Comparison of ENCODE assay signal across 8 mouse cellular contexts in the genomic region with DNA sequence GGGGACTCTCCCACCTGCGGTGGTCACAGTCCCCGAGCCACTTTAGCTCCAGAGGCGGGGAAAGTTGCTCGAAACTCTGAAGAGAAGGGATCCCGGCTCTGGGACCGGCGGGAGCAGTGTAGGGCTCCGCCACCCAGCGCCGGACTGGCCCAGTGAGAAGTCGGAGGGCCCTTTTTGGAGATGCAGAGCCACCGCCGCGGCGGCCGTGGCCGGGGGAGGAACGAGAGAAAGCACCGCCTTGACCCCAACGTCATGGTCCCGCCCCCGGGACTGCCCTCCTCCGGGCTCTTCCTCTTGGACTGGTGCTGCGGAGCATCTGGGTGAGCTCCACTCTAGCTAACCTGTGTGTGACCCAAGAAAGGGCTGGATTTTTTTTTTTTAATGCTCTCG. TPM values are rescaled to one million over a fixed set of nuclear protein-coding genes. Genes with fewer than 3 reads are reported as not detected.
DNase-seq lines count a peak whose midpoint lies in the region; ATAC-seq and TF ChIP-seq lines count a peak whose summit lies in the region.

TSS of gene Egln3 (minus strand) at position 205 of the 390 bp plus-strand sequence.

- TF ChIP-seq POLR2A in bone marrow, adult 2 months (IDR thresholded peaks at IDR 0.05; ENCODE audit: borderline replicate concordance, control insufficient read depth, low read depth, low read length): peak; percentile 74; the same call in 1 of the 2 replicates
- peak; percentile 75 for TF ChIP-seq POLR2A in myocyte (IDR thresholded peaks at IDR 0.05; ENCODE audit: insufficient read length, low read depth)

- ATAC-seq in heart, embryonic 14.5 days (ENCODE audit: insufficient number of reproducible peaks, insufficient read depth, low FRiP score, low read depth): peak; percentile 85
- peak; percentile 79 for ATAC-seq in liver, embryonic 12.5 days

- peaks cover 49% of the 10 kb centered on the region for H3K79me2 ChIP-seq in myocyte (ENCODE audit: control insufficient read depth, insufficient read depth)

- peaks cover 43% of the 10 kb centered on the region for H3K27me3 ChIP-seq in forebrain, embryonic 10.5 days (ENCODE audit: poor library complexity, severe bottlenecking)
- H3K27me3 ChIP-seq in heart, embryonic 14.5 days (ENCODE audit: control insufficient read depth, insufficient read depth, low read length): 0 out of 2 replicates have a peak, but pooled peaks cover 4% of the 10 kb centered on the region
- H3K27me3 ChIP-seq in liver, embryonic 12.5 days (replicated peaks): peaks cover 33% of the 10 kb centered on the region
- H3K27me3 ChIP-seq in myocyte (ENCODE audit: control insufficient read depth, insufficient read depth, insufficient read length): no peaks in the 10 kb centered on the region

- peak within 1 kb of the TSS; percentile 66 for H3K4me3 ChIP-seq in bone marrow, adult 2 months (replicated peaks; ENCODE audit: control insufficient read depth, low read depth, low read length)
- peak within 1 kb of the TSS; percentile 77 for H3K4me3 ChIP-seq in forebrain, embryonic 10.5 days
- peak within 1 kb of the TSS; percentile 68 to 73 for H3K4me3 ChIP-seq in heart, embryonic 14.5 days (ENCODE audit: control insufficient read depth in 1 of 2, insufficient read depth in 1 of 2, low read depth in 1 of 2, low read length in 2 of 2)
- peak within 1 kb of the TSS; percentile 62 for H3K4me3 ChIP-seq in liver, embryonic 12.5 days
- peak within 1 kb of the TSS; percentile 99 for H3K4me3 ChIP-seq in myocyte

- H3K4me2 ChIP-seq in heart, embryonic 14.5 days (ENCODE audit: low read length): peak within 1 kb of the TSS; percentile 92
- peak within 1 kb of the TSS; percentile 88 for H3K4me2 ChIP-seq in liver, embryonic 12.5 days
- H3K4me2 ChIP-seq in myocyte (ENCODE audit: low read depth): peak within 1 kb of the TSS; percentile 71

- no peaks in the 10 kb centered on the region; the same call in 1 of the 2 replicates for H3K4me1 ChIP-seq in bone marrow, adult 2 months (ENCODE audit: control insufficient read depth, insufficient read depth, low read length)
- H3K4me1 ChIP-seq in forebrain, embryonic 10.5 days: peaks cover 46% of the 10 kb centered on the region
- H3K4me1 ChIP-seq in heart, embryonic 14.5 days (ENCODE audit: control insufficient read depth in 2 of 2, insufficient read depth in 2 of 2, low read length in 2 of 2): peaks cover 6 to 20% of the 10 kb centered on the region in 2 experiments; a peak in 3 of 4 replicates
- H3K4me1 ChIP-seq in liver, embryonic 12.5 days: peaks cover 26% of the 10 kb centered on the region

- H3K36me3 ChIP-seq in forebrain, embryonic 10.5 days (replicated peaks): no peaks in the 10 kb centered on the region
- no peaks in the 10 kb centered on the region for H3K36me3 ChIP-seq in heart, embryonic 14.5 days (ENCODE audit: control insufficient read depth, insufficient read depth, low read length)
- no peaks in the 10 kb centered on the region for H3K36me3 ChIP-seq in liver, embryonic 12.5 days
- no peaks in the 10 kb centered on the region for H3K36me3 ChIP-seq in myocyte (ENCODE audit: control insufficient read depth, insufficient read depth)

- DNase-seq in 416B (ENCODE audit: low read depth): peak; percentile 93
- peak; percentile 82 for DNase-seq in forebrain, embryonic 10.5 days (ENCODE audit: extremely low spot score, low spot score)
- DNase-seq in kidney, postnatal 10 days: peak; percentile 95
- DNase-seq in spleen, postnatal 4 days (ENCODE audit: low spot score in 2 of 2): peak; percentile 77 to 89

- peak within 1 kb of the TSS; percentile 84 for H3K9ac ChIP-seq in heart, embryonic 14.5 days (ENCODE audit: low read length)
- peak within 1 kb of the TSS; percentile 60 for H3K9ac ChIP-seq in liver, embryonic 12.5 days

- 0 out of 2 replicates have a peak, but pooled peaks cover 2% of the 10 kb centered on the region for H3K9me3 ChIP-seq in forebrain, embryonic 10.5 days
- no peaks in the 10 kb centered on the region for H3K9me3 ChIP-seq in heart, embryonic 14.5 days (ENCODE audit: control insufficient read depth, low read length)
- H3K9me3 ChIP-seq in liver, embryonic 12.5 days (replicated peaks): no peaks in the 10 kb centered on the region

- no peak for TF ChIP-seq CTCF in bone marrow, adult 2 months (IDR thresholded peaks at IDR 0.05; ENCODE audit: control insufficient read depth, insufficient read depth, low read length)

- peak within 1 kb of the TSS; percentile 57 for H3ac ChIP-seq in myocyte (ENCODE audit: control insufficient read depth, insufficient read length)

- under 1% methylated on average over 25 of the region's 25 CpGs for WGBS in bone marrow, adult 2 months
- under 1% methylated on average over 25 of the region's 25 CpGs for WGBS in forebrain, embryonic 10.5 days
- under 1% methylated on average over 25 of the region's 25 CpGs for WGBS in heart, embryonic 14.5 days
- under 1% methylated on average over 25 of the region's 25 CpGs for WGBS in liver, embryonic 12.5 days (ENCODE audit: insufficient replicate concordance)

- H3K27ac ChIP-seq in bone marrow, adult 2 months (ENCODE audit: control insufficient read depth, insufficient read depth, low read depth, low read length, poor library complexity): peak within 1 kb of the TSS; percentile 80
- H3K27ac ChIP-seq in forebrain, embryonic 10.5 days: peak within 1 kb of the TSS; percentile 86
- peak within 1 kb of the TSS; percentile 17 to 55; a peak in 3 of 4 replicates for H3K27ac ChIP-seq in heart, embryonic 14.5 days (replicated peaks in 1 of 2; ENCODE audit: control insufficient read depth in 1 of 2, insufficient read depth in 1 of 2, low read depth in 2 of 2, low read length in 2 of 2)
- H3K27ac ChIP-seq in liver, embryonic 12.5 days: peak within 1 kb of the TSS; percentile 49; the same call in 1 of the 2 replicates

TF ChIP-seq in myocyte, 11 proteins besides CTCF, POLR2A, EP300 and RAD21:
- TF ChIP-seq MAX (IDR thresholded peaks at IDR 0.05; ENCODE audit: low read depth): no peak
- TF ChIP-seq POLR2AphosphoS2 (IDR thresholded peaks at IDR 0.05; ENCODE audit: insufficient read length, low read depth): peak; percentile 65

RNA-seq across cellular contexts. Expression of gene Egln3, which starts in this region (rescaled TPM):
- polyA plus RNA-seq in bone marrow, adult 2 months (2011; ENCODE audit: insufficient read depth, insufficient read length, low replicate concordance, missing spikeins): 0.72 and 1.9 TPM in 2 replicates
- polyA plus RNA-seq in forebrain, embryonic 10.5 days (2016; fragmentation: Nextera tagmentation; extraction: Ambion mirVana): 3.2 and 3.4 TPM in 2 replicates
- 13.8 and 14.9 TPM in 2 replicates for polyA plus RNA-seq in heart, embryonic 14.5 days (2014; fragmentation: Nextera tagmentation; extraction: Ambion mirVana)
- 3.5 and 3.8 TPM in 2 replicates for polyA plus RNA-seq in liver, embryonic 12.5 days (2016; fragmentation: Nextera tagmentation; extraction: Ambion mirVana)
- polyA plus RNA-seq in myocyte (2012; fragmentation: generic; extraction: Trizol): 130 TPM

Comparison
In these comparisons a context has a peak if more than half of its experiments do, and no peak if none do; other contexts are left out.
1. Peak in every context shown above with its lines: DNase-seq, ATAC-seq, H3K4me3 ChIP-seq and H3K27ac ChIP-seq.
2. H3K27ac ChIP-seq: peak in every context shown above with its lines; median percentile 86 in forebrain, embryonic 10.5 days; 80 in bone marrow, adult 2 months; 49 in liver, embryonic 12.5 days; 36 in heart, embryonic 14.5 days.